Mouse (Mus musculus): ENCODE measurements at regions not wholly inside any gene's neighbourhood (a gene's known extent, or its start where the extent isn't known, plus 50 kb on each side); places are given as distances from the start of the nearest gene placed in this dataset.

DNA sequence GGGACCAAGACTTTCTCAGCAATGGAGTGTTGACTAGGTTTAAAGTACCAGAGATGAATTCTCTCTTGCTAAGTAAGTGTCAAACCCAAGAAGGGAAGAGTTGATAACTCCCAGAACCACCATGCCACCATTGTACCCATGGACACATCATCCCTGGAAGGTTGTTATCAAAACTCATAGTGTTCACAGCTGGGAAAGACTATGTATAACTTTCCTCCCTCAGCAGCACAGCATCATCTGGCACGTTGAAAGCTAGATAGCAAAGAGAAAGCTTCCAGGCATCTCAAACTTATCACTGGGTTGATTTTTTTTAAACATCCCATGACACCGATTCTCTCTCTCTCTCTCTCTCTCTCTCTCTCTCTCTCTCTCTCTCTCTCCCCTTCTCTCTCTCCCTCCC, 56.1 kb upstream of the Snx19 start:
- TF ChIP-seq MAX (IDR thresholded peaks at IDR 0.05; ENCODE audit: low read length): no peak
- TF ChIP-seq EP300 (IDR thresholded peaks at IDR 0.05; ENCODE audit: low read depth in 1 of 2, low read length in 2 of 2): no peak
- TF ChIP-seq MXI1 (IDR thresholded peaks at IDR 0.05; ENCODE audit: low read depth, low read length): no peak
- TF ChIP-seq MYC (IDR thresholded peaks at IDR 0.05; ENCODE audit: low read depth, low read length): no peak
- TF ChIP-seq GABPA (IDR thresholded peaks at IDR 0.05; ENCODE audit: low read depth, low read length): no peak
- TF ChIP-seq CHD2 (IDR thresholded peaks at IDR 0.05; ENCODE audit: low read length): no peak
- TF ChIP-seq NRF1 (IDR thresholded peaks at IDR 0.05; ENCODE audit: insufficient read depth, low read depth, low read length, poor library complexity, severe bottlenecking): no peak
- no peak for TF ChIP-seq RCOR1 (IDR thresholded peaks at IDR 0.05; ENCODE audit: low read depth, low read length)
- TF ChIP-seq SIN3A (IDR thresholded peaks at IDR 0.05; ENCODE audit: low read length): no peak
- TF ChIP-seq MAZ (IDR thresholded peaks at IDR 0.05; ENCODE audit: low read depth, low read length): no peak
- no peak for TF ChIP-seq MYB (IDR thresholded peaks at IDR 0.05; ENCODE audit: low read depth, low read length)
- TF ChIP-seq TAL1 (IDR thresholded peaks at IDR 0.05; ENCODE audit: low read length): no peak
- no peak for TF ChIP-seq ELF1 (IDR thresholded peaks at IDR 0.05; ENCODE audit: low read depth, low read length)
- TF ChIP-seq KAT2A (conservative IDR thresholded peaks at IDR 0.05; ENCODE audit: low read depth, low read length): no peak
- TF ChIP-seq POLR2AphosphoS5 (IDR thresholded peaks at IDR 0.05; ENCODE audit: borderline replicate concordance, low read depth, low read length): no peak
- TF ChIP-seq USF2 (IDR thresholded peaks at IDR 0.05; ENCODE audit: borderline replicate concordance in 1 of 2, insufficient read depth in 1 of 2, low read depth in 1 of 2, low read length in 2 of 2): no peak
- TF ChIP-seq ZNF384 (IDR thresholded peaks at IDR 0.05; ENCODE audit: low read depth, low read length): no peak
- no peak for TF ChIP-seq ZKSCAN1 (IDR thresholded peaks at IDR 0.05; ENCODE audit: low read depth, low read length)
- TF ChIP-seq CHD1 (IDR thresholded peaks at IDR 0.05; ENCODE audit: low read depth, low read length): no peak
- H3K36me3 ChIP-seq (ENCODE audit: control insufficient read depth in 1 of 2, insufficient read depth in 2 of 2, low read length in 2 of 2): no peaks in the 10 kb centered on the region
- no peaks in the 10 kb centered on the region for H3K9me3 ChIP-seq (replicated peaks; ENCODE audit: insufficient read depth, low read length)
- H3K27ac ChIP-seq (ENCODE audit: control insufficient read depth, low read depth, low read length): no peak overlapping the region
- H3K27me3 ChIP-seq (ENCODE audit: control insufficient read depth in 1 of 2, insufficient read depth in 2 of 2, low read length in 2 of 2): no peaks in the 10 kb centered on the region
- no peak overlapping the region for H3K9ac ChIP-seq (ENCODE audit: control insufficient read depth, low read depth, low read length, poor library complexity, severe bottlenecking)
- H3K79me2 ChIP-seq (ENCODE audit: control insufficient read depth, insufficient read depth, low read length, poor library complexity): no peaks in the 10 kb centered on the region
- H3K4me3 ChIP-seq (ENCODE audit: control insufficient read depth in 1 of 2, insufficient read depth in 1 of 2, low read depth in 2 of 2, low read length in 2 of 2): no peak overlapping the region
- no peaks in the 10 kb centered on the region for H3K4me1 ChIP-seq (ENCODE audit: control insufficient read depth in 1 of 2, insufficient read depth in 2 of 2, low read length in 2 of 2)
- DNase-seq (ENCODE audit: low read depth, low spot score): no peak

DNA sequence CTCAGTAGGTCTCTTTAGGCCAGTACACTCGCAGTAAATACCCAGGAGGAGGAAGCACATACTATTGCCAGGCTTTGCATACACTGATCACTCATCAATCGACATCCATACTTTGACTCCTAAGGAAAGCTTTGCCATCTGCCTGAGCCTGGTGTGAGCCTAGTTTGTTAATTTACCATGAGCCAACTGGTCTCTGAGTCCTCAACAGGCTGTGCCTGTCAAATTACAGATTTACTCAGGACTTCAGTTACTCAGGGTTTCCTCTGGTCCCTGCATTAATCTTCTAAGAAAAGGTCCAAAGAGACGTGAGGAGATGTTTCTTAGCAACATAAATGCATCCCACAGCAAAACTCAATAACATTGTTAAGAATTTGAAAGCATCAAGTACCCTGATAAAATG, 50.0 kb upstream of the Snx19 start:
- no peaks in the 10 kb centered on the region for H3K79me2 ChIP-seq (ENCODE audit: control insufficient read depth, insufficient read depth, low read length, poor library complexity)
- H3K27ac ChIP-seq (ENCODE audit: control insufficient read depth, low read depth, low read length): no peak overlapping the region
- no peak for TF ChIP-seq ETS1 (IDR thresholded peaks at IDR 0.05; ENCODE audit: low read depth, low read length)
- TF ChIP-seq POLR2AphosphoS2 (IDR thresholded peaks at IDR 0.05; ENCODE audit: low read length): no peak
- no peak for TF ChIP-seq GATA1 (IDR thresholded peaks at IDR 0.05; ENCODE audit: low read depth, low read length)
- TF ChIP-seq HCFC1 (IDR thresholded peaks at IDR 0.05; ENCODE audit: low read depth, low read length): no peak
- no peaks in the 10 kb centered on the region for H3K27me3 ChIP-seq (ENCODE audit: control insufficient read depth in 1 of 2, insufficient read depth in 2 of 2, low read length in 2 of 2)
- no peak overlapping the region for H3K9ac ChIP-seq (ENCODE audit: control insufficient read depth, low read depth, low read length, poor library complexity, severe bottlenecking)
- no peak for DNase-seq (ENCODE audit: low read depth, low spot score)
- no peak overlapping the region for H3K4me3 ChIP-seq (ENCODE audit: control insufficient read depth in 1 of 2, insufficient read depth in 1 of 2, low read depth in 2 of 2, low read length in 2 of 2)
- H3K4me1 ChIP-seq (ENCODE audit: control insufficient read depth in 1 of 2, insufficient read depth in 2 of 2, low read length in 2 of 2): no peaks in the 10 kb centered on the region
- no peaks in the 10 kb centered on the region for H3K9me3 ChIP-seq (replicated peaks; ENCODE audit: insufficient read depth, low read length)
- no peaks in the 10 kb centered on the region for H3K36me3 ChIP-seq (ENCODE audit: control insufficient read depth in 1 of 2, insufficient read depth in 2 of 2, low read length in 2 of 2)
